Mouse (Mus musculus) limb, embryonic 13.5 days (tissue): ENCODE measurements around the gene Zmat5. TPM values are rescaled to one million over a fixed set of nuclear protein-coding genes. Genes with fewer than 3 reads are reported as not detected.

ENCODE experiments used
- ATAC-seq: fragments of 200-750 bp; cut with Nextera tagmentation; 2 replicates; pipeline ENCODE4 v1.8.0; 2017; ENCODE audit warnings: low read depth, moderate number of reproducible peaks, moderate TSS enrichment; ENCODE audit not compliant: low FRiP score
- H3K27ac ChIP-seq: fragments of 300-500 bp; sonication (generic); 2 replicates; pipeline ENCODE4 v1.5.1; 2015; ENCODE audit warnings: inconsistent platforms, mild to moderate bottlenecking, moderate library complexity
- H3K27me3 ChIP-seq: fragments of 300-500 bp; sonication (generic); 2 replicates; pipeline ENCODE4 v1.6.1; 2015; ENCODE audit warnings: mild to moderate bottlenecking, inconsistent platforms
- H3K36me3 ChIP-seq: fragments of 300-500 bp; sonication (generic); 2 replicates; pipeline ENCODE4 v1.6.1; 2015; ENCODE audit warnings: inconsistent platforms, mild to moderate bottlenecking, moderate library complexity
- H3K4me1 ChIP-seq: fragments of 300-500 bp; sonication (generic); 2 replicates; pipeline ENCODE4 v1.6.1; 2015; ENCODE audit warnings: inconsistent platforms
- H3K4me2 ChIP-seq: fragments of 300-500 bp; sonication (generic); replicated peaks from 2 replicates; pipeline ENCODE4 v1.6.1; 2015; ENCODE audit warnings: inconsistent platforms, mild to moderate bottlenecking, moderate library complexity
- H3K4me3 ChIP-seq: fragments of 300-500 bp; sonication (generic); 2 replicates; pipeline ENCODE4 v1.5.1; 2015; ENCODE audit warnings: moderate library complexity, mild to moderate bottlenecking, inconsistent platforms
- H3K9ac ChIP-seq: fragments of 300-500 bp; sonication (generic); 2 replicates; pipeline ENCODE4 v1.6.1; 2015; ENCODE audit warnings: mild to moderate bottlenecking, inconsistent platforms
- H3K9me3 ChIP-seq: fragments of 300-500 bp; sonication (generic); 2 replicates; pipeline ENCODE4 v1.6.1; 2016; ENCODE audit warnings: inconsistent platforms
- WGBS: fragments of 180-500 bp; shearing (Covaris S2); methylation state at CpG from one replicate; pipeline ENCODE4 v1.1.7; 2015; 5-methylcytosine and 5-hydroxymethylcytosine counted together
- polyA plus RNA-seq: library from polyadenylated mRNA; unstranded; fragments of >200 nt; fragmentation: Nextera tagmentation; extraction: Ambion mirVana; gene quantifications from 2 replicates; pipeline ENCODE4 v1.2.1, GENCODE M21; 2015

Zmat5 gene
- polyA plus RNA-seq, 1 experiment from 2014 or later: 63.4 TPM

GRCm38 (mm10) chr11:4762511-4762910 is 58.0 kb downstream of the Zmat5 start:
- H3K27me3 ChIP-seq: peaks cover 37% of the 10 kb centered on the region
- H3K4me2 ChIP-seq: no peak overlapping the region
- H3K27ac ChIP-seq: no peak overlapping the region
- no peak overlapping the region for H3K9ac ChIP-seq
- no peaks in the 10 kb centered on the region for H3K9me3 ChIP-seq
- H3K4me1 ChIP-seq: no peaks in the 10 kb centered on the region
- ATAC-seq: no peak
- 19% methylated on average over 2 of the region's 2 CpGs for WGBS
- H3K4me3 ChIP-seq: no peak overlapping the region
- H3K36me3 ChIP-seq: peaks cover 9% of the 10 kb centered on the region

DNA sequence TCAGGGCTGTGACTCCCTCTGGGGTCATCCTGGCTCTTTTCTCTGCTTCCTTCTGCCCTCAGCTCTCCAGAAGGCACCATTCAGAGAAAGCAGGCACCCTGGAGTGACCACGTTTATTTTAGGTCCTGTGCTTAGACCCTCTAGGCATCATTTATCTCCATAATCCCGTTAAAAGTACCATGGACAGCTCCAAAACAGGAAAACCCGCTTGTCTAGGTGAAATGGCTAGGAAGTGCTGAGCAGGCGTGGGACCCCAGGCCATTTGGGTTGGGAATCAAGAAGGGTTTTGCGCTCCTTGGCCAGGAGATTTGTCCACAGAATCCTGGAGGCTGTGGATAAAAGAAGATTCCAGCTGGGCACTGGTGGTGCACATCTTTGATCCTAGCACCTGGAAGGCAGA is 59.2 kb downstream of the Zmat5 start:
- Histone ChIP-seq H3K9me3 (no peaks in the 10 kb centered on the region), H3K27ac (no peak overlapping the region), H3K27me3 (peaks cover 37% of the 10 kb centered on the region), H3K4me3 (no peak overlapping the region), H3K4me1 (no peaks in the 10 kb centered on the region), H3K4me2 (no peak overlapping the region), H3K9ac (no peak overlapping the region), H3K36me3 (peaks cover 20% of the 10 kb centered on the region)
- ATAC-seq: no peak
- 11% methylated on average over 5 of the region's 5 CpGs for WGBS

- H3K36me3 ChIP-seq: peaks cover 29% of the 10 kb centered on the region
- H3K27me3 ChIP-seq: peaks cover 37% of the 10 kb centered on the region
- H3K4me3 ChIP-seq: no peak overlapping the region
- H3K4me1 ChIP-seq: no peaks in the 10 kb centered on the region
- no peak overlapping the region for H3K4me2 ChIP-seq
- H3K9me3 ChIP-seq: no peaks in the 10 kb centered on the region
- ATAC-seq: no peak
- WGBS: 51% methylated on average over 5 of the region's 5 CpGs
- no peak overlapping the region for H3K9ac ChIP-seq
- H3K27ac ChIP-seq: no peak overlapping the region
Measured at GRCm38 (mm10) chr11:4764476-4764875, 60.0 kb downstream of the Zmat5 start.

- peaks cover 5% of the 10 kb centered on the region for H3K27me3 ChIP-seq
- ATAC-seq: no peak
- H3K9ac ChIP-seq: no peak overlapping the region
- no peaks in the 10 kb centered on the region for H3K9me3 ChIP-seq
- no peak overlapping the region for H3K4me2 ChIP-seq
- H3K4me1 ChIP-seq: no peaks in the 10 kb centered on the region
- 85% methylated on average over 4 of the region's 4 CpGs for WGBS
- H3K4me3 ChIP-seq: no peak overlapping the region
- peaks cover 53% of the 10 kb centered on the region for H3K36me3 ChIP-seq
- no peak overlapping the region for H3K27ac ChIP-seq
Measured at GRCm38 (mm10) chr11:4768399-4768798, 63.9 kb downstream of the Zmat5 start.

GRCm38 (mm10) chr11:4769293-4769692 is 64.8 kb downstream of the Zmat5 start:
- 67% methylated on average over 7 of the region's 7 CpGs for WGBS
- Histone ChIP-seq H3K9me3 (no peaks in the 10 kb centered on the region), H3K9ac (no peak overlapping the region), H3K27me3 (no peaks in the 10 kb centered on the region), H3K36me3 (peaks cover 54% of the 10 kb centered on the region), H3K4me3 (no peak overlapping the region), H3K27ac (no peak overlapping the region), H3K4me1 (no peaks in the 10 kb centered on the region), H3K4me2 (no peak overlapping the region)
- ATAC-seq: no peak

DNA sequence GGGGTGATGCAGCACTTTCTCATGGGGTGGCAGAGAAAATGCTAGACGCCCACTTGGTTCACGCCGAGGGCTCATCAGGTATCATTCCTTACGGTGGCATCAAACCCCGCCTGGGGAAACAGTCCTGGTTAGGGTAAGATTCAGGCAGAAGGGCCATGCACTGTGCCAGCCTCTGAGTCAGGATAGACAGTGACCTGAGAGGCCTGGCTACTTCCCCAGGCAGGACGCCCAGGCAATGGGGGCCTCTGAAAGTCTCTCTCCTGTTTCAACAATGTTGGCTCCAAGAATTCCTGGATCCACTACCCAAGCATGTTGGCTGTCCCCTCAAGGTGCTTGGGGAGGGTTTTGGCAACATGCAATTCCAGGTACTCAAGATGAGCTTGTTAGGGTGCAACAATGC is 65.4 kb downstream of the Zmat5 start:
- ATAC-seq: no peak
- Histone ChIP-seq H3K4me1 (no peaks in the 10 kb centered on the region), H3K27me3 (no peaks in the 10 kb centered on the region), H3K36me3 (peaks cover 60% of the 10 kb centered on the region), H3K9ac (no peak overlapping the region), H3K4me3 (no peak overlapping the region), H3K9me3 (no peaks in the 10 kb centered on the region), H3K27ac (no peak overlapping the region), H3K4me2 (no peak overlapping the region)
- WGBS: 91% methylated on average over 6 of the region's 6 CpGs

DNA sequence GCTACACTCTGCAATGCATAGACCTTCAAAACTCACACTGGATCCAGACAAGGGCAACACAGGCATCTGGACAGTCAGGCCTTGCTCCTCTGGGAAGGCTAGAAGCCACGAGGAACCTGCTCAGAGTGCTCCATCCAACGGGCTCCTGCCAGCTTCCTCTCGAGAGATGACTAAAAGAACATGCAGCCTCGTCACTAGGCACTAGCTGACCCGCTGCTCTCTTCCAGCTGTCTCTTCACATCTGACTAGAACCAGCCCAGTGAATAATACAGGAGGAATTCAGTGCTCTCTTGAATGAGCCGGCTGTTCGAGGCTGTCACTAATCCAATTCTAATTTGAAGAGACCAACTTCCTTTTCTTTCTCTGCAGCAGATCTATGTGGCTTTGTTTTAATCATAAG is 67.3 kb downstream of the Zmat5 start:
- no peaks in the 10 kb centered on the region for H3K9me3 ChIP-seq
- H3K9ac ChIP-seq: no peak overlapping the region
- no peaks in the 10 kb centered on the region for H3K27me3 ChIP-seq
- 90% methylated on average over 7 of the region's 7 CpGs for WGBS
- H3K27ac ChIP-seq: no peak overlapping the region
- H3K4me1 ChIP-seq: no peaks in the 10 kb centered on the region
- H3K4me2 ChIP-seq: no peak overlapping the region
- ATAC-seq: no peak
- H3K36me3 ChIP-seq: peaks cover 67% of the 10 kb centered on the region
- H3K4me3 ChIP-seq: no peak overlapping the region

GRCm38 (mm10) chr11:4772925-4773324 is 68.4 kb downstream of the Zmat5 start:
- ATAC-seq: no peak
- 29% methylated on average over 3 of the region's 3 CpGs for WGBS
- H3K27me3 ChIP-seq: no peaks in the 10 kb centered on the region
- H3K4me2 ChIP-seq: no peak overlapping the region
- no peak overlapping the region for H3K9ac ChIP-seq
- no peaks in the 10 kb centered on the region for H3K9me3 ChIP-seq
- H3K4me1 ChIP-seq: no peaks in the 10 kb centered on the region
- H3K4me3 ChIP-seq: no peak overlapping the region
- no peak overlapping the region for H3K27ac ChIP-seq
- peaks cover 66% of the 10 kb centered on the region for H3K36me3 ChIP-seq

DNA sequence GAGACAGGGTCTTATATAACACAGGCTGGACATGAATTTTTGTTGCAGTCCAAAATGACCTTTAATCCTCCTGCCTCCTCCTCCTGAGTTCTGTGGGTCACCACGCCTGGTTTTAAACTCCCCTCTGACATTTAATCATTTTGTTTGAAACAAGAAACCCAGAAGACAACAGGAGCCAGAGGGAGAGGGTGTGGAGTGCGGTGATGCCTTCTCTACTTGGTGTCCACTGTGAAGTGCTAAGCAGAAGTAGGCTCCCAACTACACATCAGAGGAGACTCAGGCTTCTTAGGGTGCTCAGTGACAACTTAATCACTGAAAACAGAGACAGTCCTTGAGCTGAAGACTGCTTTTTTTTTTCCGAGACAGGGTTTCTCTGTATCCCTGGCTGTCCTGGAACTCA is 76.4 kb downstream of the Zmat5 start:
- Histone ChIP-seq H3K9ac (no peak overlapping the region), H3K4me3 (no peak overlapping the region), H3K4me1 (no peaks in the 10 kb centered on the region), H3K4me2 (no peak overlapping the region), H3K27ac (no peak overlapping the region), H3K9me3 (no peaks in the 10 kb centered on the region), H3K27me3 (no peaks in the 10 kb centered on the region), H3K36me3 (peaks cover 96% of the 10 kb centered on the region)
- no peak for ATAC-seq
- 75% methylated on average over 3 of the region's 3 CpGs for WGBS

- Histone ChIP-seq H3K27ac (no peak overlapping the region), H3K4me1 (no peaks in the 10 kb centered on the region), H3K4me3 (no peak overlapping the region), H3K27me3 (no peaks in the 10 kb centered on the region), H3K9ac (no peak overlapping the region), H3K9me3 (no peaks in the 10 kb centered on the region), H3K4me2 (no peak overlapping the region), H3K36me3 (peaks cover 99% of the 10 kb centered on the region)
- 83% methylated on average over 3 of the region's 3 CpGs for WGBS
- no peak for ATAC-seq
Measured at GRCm38 (mm10) chr11:4783116-4783515, 78.6 kb downstream of the Zmat5 start.

DNA sequence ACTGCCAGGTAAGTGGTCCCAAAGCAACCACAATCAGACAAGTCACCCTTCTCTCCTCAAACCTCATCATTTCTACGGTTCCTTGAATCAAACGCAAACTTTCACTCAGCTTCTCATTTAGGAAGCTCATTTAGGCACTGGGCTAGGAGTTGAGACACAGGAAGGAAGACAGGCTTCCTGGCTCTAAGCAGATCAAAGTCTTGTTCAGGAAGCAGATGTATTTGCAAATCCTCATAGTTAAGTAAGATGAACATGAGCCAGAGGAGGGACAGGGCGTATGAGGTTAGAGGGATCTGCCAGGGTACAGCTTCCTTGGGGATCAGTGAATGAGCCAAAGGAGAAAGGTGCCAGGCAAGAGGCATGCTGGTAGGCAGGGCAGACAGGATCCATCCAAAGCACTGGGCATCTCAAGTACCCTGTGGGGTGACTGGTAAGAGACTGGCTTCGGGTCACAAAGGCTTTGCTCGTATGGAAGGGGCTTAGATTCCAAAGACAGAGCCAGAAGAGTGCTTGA is 80.2 kb downstream of the Zmat5 start:
- Histone ChIP-seq H3K9ac (no peak overlapping the region), H3K4me1 (no peaks in the 10 kb centered on the region), H3K4me3 (no peak overlapping the region), H3K36me3 (peaks cover 99% of the 10 kb centered on the region), H3K4me2 (no peak overlapping the region), H3K27me3 (no peaks in the 10 kb centered on the region), H3K9me3 (no peaks in the 10 kb centered on the region), H3K27ac (no peak overlapping the region)
- no peak for ATAC-seq
- 71% methylated on average over 5 of the region's 5 CpGs for WGBS
